Mouse (Mus musculus): ENCODE data around the gene Zdhhc25. TPM values are rescaled to one million over a fixed set of nuclear protein-coding genes. Genes with fewer than 3 reads are reported as not detected.

The Zdhhc25 gene
- not detected for polyA plus RNA-seq (2017; shearing (Covaris generic))

GRCm38 (mm10) chr15:88600002-88600401 lies at the start of gene Zdhhc25:
Gene Zdhhc25, plus strand, starts transcription at chr15:88600302.

Other genes with a start within 250 kb of the Zdhhc25 start
- gene Brd1, start 133.9 kb downstream of the Zdhhc25 start, polyA plus RNA-seq (2017; shearing (Covaris generic)): 61.3 TPM
- 4.6 TPM for gene Zbed4, start 151.4 kb downstream of the Zdhhc25 start, polyA plus RNA-seq (2017; shearing (Covaris generic))
- 7.3 TPM for gene Alg12, start 219.0 kb downstream of the Zdhhc25 start, polyA plus RNA-seq (2017; shearing (Covaris generic))
- 42.4 TPM for gene Creld2, start 219.3 kb downstream of the Zdhhc25 start, polyA plus RNA-seq (2017; shearing (Covaris generic))